Mouse (Mus musculus): ENCODE results near the gene Hist1h3a.

Gene Hist1h3a

GRCm38 (mm10) chr13:23757921-23758320 lies 4.3 kb downstream of the Hist1h3a start:
- DNase-seq: no peak

GRCm38 (mm10) chr13:23757211-23757773 lies 4.9 kb downstream of the Hist1h3a start:
- DNase-seq: no peak

- peak; percentile 86 for DNase-seq
Observed at GRCm38 (mm10) chr13:23756790-23757189, 5.4 kb downstream of the Hist1h3a start, which contains the start of gene Hist1h4b. TSS of gene Hist1h4b (plus strand) at chr13:23757013.

GRCm38 (mm10) chr13:23755000-23755399 lies 7.2 kb downstream of the Hist1h3a start:
- no peak for DNase-seq

GRCm38 (mm10) chr13:23753314-23754078 lies 8.7 kb downstream of the Hist1h3a start:
- DNase-seq: no peak

- no peak for DNase-seq
Observed at GRCm38 (mm10) chr13:23752742-23753172, 9.4 kb downstream of the Hist1h3a start.

GRCm38 (mm10) chr13:23752067-23752741 lies 10.0 kb downstream of the Hist1h3a start, which contains the start of gene Hist1h3b:
TSS of gene Hist1h3b (plus strand) at chr13:23752267.
- DNase-seq: peak; percentile 87

- DNase-seq: no peak
Observed at GRCm38 (mm10) chr13:23751478-23751956, 10.7 kb downstream of the Hist1h3a start.

- DNase-seq: peak; percentile 63
Observed at GRCm38 (mm10) chr13:23750839-23751477, 11.2 kb downstream of the Hist1h3a start, which contains the start of gene Hist1h2ab. TSS of gene Hist1h2ab (plus strand) at chr13:23751126.

- DNase-seq: no peak
Observed at GRCm38 (mm10) chr13:23749563-23750121, 12.5 kb downstream of the Hist1h3a start.

GRCm38 (mm10) chr13:23747892-23748288 lies 14.3 kb downstream of the Hist1h3a start:
- DNase-seq: no peak

GRCm38 (mm10) chr13:23747081-23747891 lies 14.9 kb downstream of the Hist1h3a start:
- no peak for DNase-seq

GRCm38 (mm10) chr13:23746201-23747080 lies 15.7 kb downstream of the Hist1h3a start, which contains the start of gene Hist1h2bb:
TSS of gene Hist1h2bb (plus strand) at chr13:23746734.
- DNase-seq: peak; percentile 81

- peak; percentile 77 for DNase-seq
Observed at GRCm38 (mm10) chr13:23745381-23746161, 16.6 kb downstream of the Hist1h3a start, which contains the start of gene Hist1h3c. TSS of gene Hist1h3c (minus strand) at chr13:23745602.

- no peak for DNase-seq
Observed at GRCm38 (mm10) chr13:23744421-23745380, 17.5 kb downstream of the Hist1h3a start.

GRCm38 (mm10) chr13:23743963-23744362 lies 18.2 kb downstream of the Hist1h3a start:
- DNase-seq: no peak

GRCm38 (mm10) chr13:23743215-23743614 lies 19.0 kb downstream of the Hist1h3a start:
- DNase-seq: no peak

GRCm38 (mm10) chr13:23742007-23742406 lies 20.2 kb downstream of the Hist1h3a start:
- no peak for DNase-seq
